Mouse (Mus musculus) neural tube, embryonic 13.5 days (tissue): ENCODE data around the gene Lrrfip2. TPM values are rescaled to one million over a fixed set of nuclear protein-coding genes. Genes with fewer than 3 reads are reported as not detected.

Experiments
- ATAC-seq: fragments of 200-750 bp; cut with Nextera tagmentation; 2 replicates; pipeline ENCODE4 v1.8.0; 2017; ENCODE audit warnings: low read depth, mild to moderate bottlenecking, moderate TSS enrichment, moderate library complexity
- H3K27ac ChIP-seq: fragments of 300-500 bp; sonication (generic); replicated peaks from 2 replicates; pipeline ENCODE4 v1.5.1; 2015; ENCODE audit warnings: moderate library complexity, mild to moderate bottlenecking, inconsistent platforms
- H3K27me3 ChIP-seq: fragments of 300-500 bp; sonication (generic); 2 replicates; pipeline ENCODE4 v1.6.1; 2015; ENCODE audit warnings: mild to moderate bottlenecking, inconsistent platforms
- H3K36me3 ChIP-seq: fragments of 300-500 bp; sonication (generic); 2 replicates; pipeline ENCODE4 v1.6.1; 2015; ENCODE audit warnings: mild to moderate bottlenecking, inconsistent platforms
- H3K4me1 ChIP-seq: fragments of 300-500 bp; sonication (generic); replicated peaks from 2 replicates; pipeline ENCODE4 v1.6.1; 2015; ENCODE audit warnings: inconsistent platforms
- H3K4me2 ChIP-seq: fragments of 300-500 bp; sonication (generic); 2 replicates; pipeline ENCODE4 v1.6.1; 2015; ENCODE audit warnings: inconsistent platforms, mild to moderate bottlenecking, moderate library complexity
- H3K4me3 ChIP-seq: fragments of 300-500 bp; sonication (generic); 2 replicates; pipeline ENCODE4 v1.5.1; 2015; ENCODE audit warnings: mild to moderate bottlenecking, inconsistent platforms
- H3K9ac ChIP-seq: fragments of 300-500 bp; sonication (generic); 2 replicates; pipeline ENCODE4 v1.6.1; 2015; ENCODE audit warnings: moderate library complexity, mild to moderate bottlenecking, inconsistent platforms
- H3K9me3 ChIP-seq: fragments of 300-500 bp; sonication (generic); 2 replicates; pipeline ENCODE4 v1.6.1; 2016; ENCODE audit warnings: inconsistent platforms
- WGBS: fragments of 180-500 bp; shearing (Covaris S2); methylation state at CpG from one replicate; pipeline ENCODE4 v1.1.7; 2015; 5-methylcytosine and 5-hydroxymethylcytosine counted together
- polyA plus RNA-seq: library from polyadenylated mRNA; unstranded; fragments of >200 nt; fragmentation: Nextera tagmentation; extraction: Ambion mirVana; gene quantifications from 2 replicates; pipeline ENCODE4 v1.2.1, GENCODE M21; 2015

Lrrfip2 gene
- polyA plus RNA-seq, 1 experiment from 2014 or later = 44.9 TPM

GRCm38 (mm10) chr9:111122446-111122845, 5.1 kb downstream of the Lrrfip2 start:
- Histone ChIP-seq H3K4me2 (no peak overlapping the region), H3K9ac (no peak overlapping the region), H3K27ac (no peak overlapping the region), H3K9me3 (no peaks in the 10 kb centered on the region), H3K27me3 (no peaks in the 10 kb centered on the region), H3K36me3 (no peaks in the 10 kb centered on the region), H3K4me1 (peaks cover 23% of the 10 kb centered on the region), H3K4me3 (no peak overlapping the region)
- WGBS = 86% methylated on average over 5 of the region's 5 CpGs
- no peak for ATAC-seq

- no peak for ATAC-seq
Observed at GRCm38 (mm10) chr9:111123336-111123735, 5.9 kb downstream of the Lrrfip2 start.

GRCm38 (mm10) chr9:111124440-111124839, 7.0 kb downstream of the Lrrfip2 start:
- no peak for ATAC-seq
- Histone ChIP-seq H3K36me3 (no peaks in the 10 kb centered on the region), H3K4me3 (no peak overlapping the region), H3K27ac (no peak overlapping the region), H3K9ac (no peak overlapping the region), H3K9me3 (no peaks in the 10 kb centered on the region), H3K4me1 (peaks cover 16% of the 10 kb centered on the region), H3K27me3 (no peaks in the 10 kb centered on the region), H3K4me2 (no peak overlapping the region)
- 87% methylated on average over 4 of the region's 4 CpGs for WGBS

More at GRCm38 (mm10) chr9:111123336-111123735, 5.9 kb downstream of the Lrrfip2 start:
- Histone ChIP-seq H3K4me3 (no peak overlapping the region), H3K9ac (no peak overlapping the region), H3K36me3 (no peaks in the 10 kb centered on the region), H3K4me2 (no peak overlapping the region), H3K27ac (no peak overlapping the region), H3K4me1 (peaks cover 25% of the 10 kb centered on the region), H3K9me3 (no peaks in the 10 kb centered on the region), H3K27me3 (no peaks in the 10 kb centered on the region)
- WGBS = 39% methylated on average over 2 of the region's 2 CpGs

GRCm38 (mm10) chr9:111126735-111127134, 9.3 kb downstream of the Lrrfip2 start:
- Histone ChIP-seq H3K4me1 (0 out of 2 replicates have a peak, but pooled peaks cover 4% of the 10 kb centered on the region), H3K36me3 (no peaks in the 10 kb centered on the region), H3K27me3 (no peaks in the 10 kb centered on the region), H3K27ac (no peak overlapping the region), H3K4me2 (no peak overlapping the region), H3K4me3 (no peak overlapping the region), H3K9ac (no peak overlapping the region), H3K9me3 (no peaks in the 10 kb centered on the region)
- 84% methylated on average over 4 of the region's 4 CpGs for WGBS
- ATAC-seq = no peak

GRCm38 (mm10) chr9:111127749-111128148, 10.4 kb downstream of the Lrrfip2 start:
- Histone ChIP-seq H3K27me3 (no peaks in the 10 kb centered on the region), H3K9me3 (no peaks in the 10 kb centered on the region), H3K27ac (no peak overlapping the region), H3K9ac (no peak overlapping the region), H3K36me3 (no peaks in the 10 kb centered on the region), H3K4me2 (no peak overlapping the region), H3K4me1 (0 out of 2 replicates have a peak, but pooled peaks cover 4% of the 10 kb centered on the region), H3K4me3 (no peak overlapping the region)
- WGBS = 74% methylated on average over 4 of the region's 4 CpGs
- no peak for ATAC-seq

GRCm38 (mm10) chr9:111130126-111130525, 12.7 kb downstream of the Lrrfip2 start:
- Histone ChIP-seq H3K9me3 (no peaks in the 10 kb centered on the region), H3K4me3 (no peak overlapping the region), H3K36me3 (no peaks in the 10 kb centered on the region), H3K4me1 (0 out of 2 replicates have a peak, but pooled peaks cover 4% of the 10 kb centered on the region), H3K27ac (no peak overlapping the region), H3K27me3 (no peaks in the 10 kb centered on the region), H3K9ac (no peak overlapping the region), H3K4me2 (no peak overlapping the region)
- no peak for ATAC-seq
- 87% methylated on average over 2 of the region's 2 CpGs for WGBS

- H3K27me3 ChIP-seq = no peaks in the 10 kb centered on the region
- H3K4me1 ChIP-seq = 0 out of 2 replicates have a peak, but pooled peaks cover 3% of the 10 kb centered on the region
- WGBS = 96% methylated on average over 9 of the region's 9 CpGs
- no peak overlapping the region for H3K4me3 ChIP-seq
- 0 out of 2 replicates have a peak, but pooled peaks cover 7% of the 10 kb centered on the region for H3K36me3 ChIP-seq
- H3K4me2 ChIP-seq = no peak overlapping the region
- no peak overlapping the region for H3K27ac ChIP-seq
- no peaks in the 10 kb centered on the region for H3K9me3 ChIP-seq
- H3K9ac ChIP-seq = no peak overlapping the region
- no peak for ATAC-seq
Observed at GRCm38 (mm10) chr9:111138161-111138560, 20.8 kb downstream of the Lrrfip2 start.

GRCm38 (mm10) chr9:111142721-111143120, 25.3 kb downstream of the Lrrfip2 start:
- Histone ChIP-seq H3K9ac (no peak overlapping the region), H3K9me3 (no peaks in the 10 kb centered on the region), H3K36me3 (peaks cover 13% of the 10 kb centered on the region), H3K27ac (no peak overlapping the region), H3K4me2 (no peak overlapping the region), H3K4me3 (no peak overlapping the region), H3K4me1 (0 out of 2 replicates have a peak, but pooled peaks cover 3% of the 10 kb centered on the region), H3K27me3 (no peaks in the 10 kb centered on the region)
- ATAC-seq = no peak
- 96% methylated on average over 6 of the region's 6 CpGs for WGBS

GRCm38 (mm10) chr9:111143387-111143786, 26.0 kb downstream of the Lrrfip2 start:
- H3K9ac ChIP-seq = no peak overlapping the region
- no peaks in the 10 kb centered on the region for H3K27me3 ChIP-seq
- H3K27ac ChIP-seq = no peak overlapping the region
- ATAC-seq = no peak
- no peaks in the 10 kb centered on the region for H3K9me3 ChIP-seq
- peaks cover 13% of the 10 kb centered on the region for H3K36me3 ChIP-seq
- H3K4me3 ChIP-seq = no peak overlapping the region
- peaks cover 6% of the 10 kb centered on the region; the same call in 1 of the 2 replicates for H3K4me1 ChIP-seq
- H3K4me2 ChIP-seq = no peak overlapping the region
- WGBS = 97% methylated on average over 1 of the region's 1 CpGs

GRCm38 (mm10) chr9:111144711-111145110, 27.3 kb downstream of the Lrrfip2 start:
- H3K27me3 ChIP-seq = no peaks in the 10 kb centered on the region
- H3K4me1 ChIP-seq = peaks cover 16% of the 10 kb centered on the region
- no peak overlapping the region for H3K9ac ChIP-seq
- no peaks in the 10 kb centered on the region for H3K9me3 ChIP-seq
- no peak overlapping the region for H3K27ac ChIP-seq
- 88% methylated on average over 1 of the region's 1 CpGs for WGBS
- H3K4me2 ChIP-seq = no peak overlapping the region
- no peak for ATAC-seq
- H3K36me3 ChIP-seq = peaks cover 13% of the 10 kb centered on the region
- no peak overlapping the region for H3K4me3 ChIP-seq

- 89% methylated on average over 3 of the region's 3 CpGs for WGBS
- Histone ChIP-seq H3K27ac (no peak overlapping the region), H3K27me3 (no peaks in the 10 kb centered on the region), H3K4me3 (no peak overlapping the region), H3K4me2 (no peak overlapping the region), H3K9ac (no peak overlapping the region), H3K9me3 (no peaks in the 10 kb centered on the region), H3K4me1 (peaks cover 16% of the 10 kb centered on the region), H3K36me3 (peaks cover 13% of the 10 kb centered on the region)
- ATAC-seq = no peak
Observed at GRCm38 (mm10) chr9:111145497-111146190, 28.3 kb downstream of the Lrrfip2 start.

GRCm38 (mm10) chr9:111146216-111146798, 28.9 kb downstream of the Lrrfip2 start:
- no peak overlapping the region for H3K4me3 ChIP-seq
- H3K36me3 ChIP-seq = peaks cover 13% of the 10 kb centered on the region
- no peaks in the 10 kb centered on the region for H3K27me3 ChIP-seq
- 93% methylated on average over 7 of the region's 7 CpGs for WGBS
- H3K9me3 ChIP-seq = no peaks in the 10 kb centered on the region
- no peak overlapping the region for H3K27ac ChIP-seq
- ATAC-seq = no peak
- H3K4me2 ChIP-seq = no peak overlapping the region
- no peak overlapping the region for H3K9ac ChIP-seq
- peaks cover 16% of the 10 kb centered on the region for H3K4me1 ChIP-seq
